Mouse (Mus musculus) midbrain, embryonic 14.5 days (tissue): Measurements from ENCODE around the gene B3galt6. TPM values are rescaled to one million over a fixed set of nuclear protein-coding genes. Genes with fewer than 3 reads are reported as not detected.
A peak's percentile ranks its signal among the peaks of the same experiment; 100 is the strongest.

ENCODE experiments used
- ATAC-seq: fragments of 200-750 bp; cut with Nextera tagmentation; 2 replicates; pipeline ENCODE4 v1.8.0; 2017; ENCODE audit warnings: moderate number of reproducible peaks, moderate library complexity; ENCODE audit not compliant: low FRiP score, low TSS enrichment
- DNase-seq: peaks from one replicate; pipeline ENCODE4 v3.0.0-alpha.2; 2015
- H3K27ac ChIP-seq: fragments of 300-500 bp; sonication (generic); replicated peaks from 2 replicates; pipeline ENCODE4 v1.5.1; 2014; ENCODE audit warnings: mild to moderate bottlenecking, low read depth, low read length, moderate library complexity
- H3K27me3 ChIP-seq: fragments of 300-500 bp; sonication (generic); 2 replicates; pipeline ENCODE4 v1.6.1; 2014; ENCODE audit warnings: low read length, control low read depth, mixed read lengths; ENCODE audit not compliant: control insufficient read depth, insufficient read depth
- H3K36me3 ChIP-seq: fragments of 300-500 bp; sonication (generic); 2 replicates; pipeline ENCODE4 v1.6.1; 2014; ENCODE audit warnings: low read length, control low read depth; ENCODE audit not compliant: control insufficient read depth, insufficient read depth
- H3K4me1 ChIP-seq: fragments of 300-500 bp; sonication (generic); 2 replicates; pipeline ENCODE4 v1.6.1; 2014; ENCODE audit warnings: mild to moderate bottlenecking, antibody characterized with exemption, low read length, control low read depth; ENCODE audit not compliant: control insufficient read depth, insufficient read depth
- H3K4me2 ChIP-seq: fragments of 300-500 bp; sonication (generic); 2 replicates; pipeline ENCODE4 v1.6.1; 2014; ENCODE audit warnings: mild to moderate bottlenecking, low read length, moderate library complexity
- H3K4me3 ChIP-seq: fragments of 300-500 bp; sonication (generic); replicated peaks from 2 replicates; pipeline ENCODE4 v1.5.1; 2014; ENCODE audit warnings: low read depth, low read length
- H3K9ac ChIP-seq: fragments of 300-500 bp; sonication (generic); replicated peaks from 2 replicates; pipeline ENCODE4 v1.6.1; 2014; ENCODE audit warnings: mild to moderate bottlenecking, low read length, moderate library complexity
- H3K9me3 ChIP-seq: fragments of 300-500 bp; sonication (generic); 2 replicates; pipeline ENCODE4 v1.6.1; 2016; ENCODE audit warnings: low read length, control low read depth, mixed read lengths; ENCODE audit not compliant: control insufficient read depth
- WGBS: fragments of 180-500 bp; shearing (Covaris S2); extraction: QIAGEN DNeasy Blood & Tissue Kit; methylation state at CpG from one replicate; pipeline ENCODE4 v1.1.7; 2014; 5-methylcytosine and 5-hydroxymethylcytosine counted together
- polyA plus RNA-seq: library from polyadenylated mRNA; unstranded; fragments of >200 nt; fragmentation: Nextera tagmentation; extraction: Ambion mirVana; gene quantifications from 2 replicates; pipeline ENCODE4 v1.2.1, GENCODE M21; 2014

B3galt6 gene
- polyA plus RNA-seq, 1 experiment from 2014 or later = 36.3 TPM

- DNase-seq (no peak), ATAC-seq (no peak)
- Histone ChIP-seq H3K9me3 (no peaks in the 10 kb centered on the region), H3K4me1 (no peaks in the 10 kb centered on the region), H3K4me3 (no peak overlapping the region), H3K36me3 (no peaks in the 10 kb centered on the region), H3K9ac (no peak overlapping the region), H3K27ac (no peak overlapping the region), H3K27me3 (no peaks in the 10 kb centered on the region), H3K4me2 (no peak overlapping the region)
- WGBS = 38% methylated on average over 6 of the region's 6 CpGs
Observed at GRCm38 (mm10) chr4:155972651-155973050, 19.8 kb downstream of the B3galt6 start.

- no peak overlapping the region for H3K27ac ChIP-seq
- H3K27me3 ChIP-seq = no peaks in the 10 kb centered on the region
- H3K9ac ChIP-seq = no peak overlapping the region
- peaks cover 11% of the 10 kb centered on the region; the same call in 1 of the 2 replicates for H3K36me3 ChIP-seq
- no peak for DNase-seq
- H3K4me1 ChIP-seq = no peaks in the 10 kb centered on the region
- whole genome bisulfite sequencing = 85% methylated on average over 5 of the region's 5 CpGs
- H3K9me3 ChIP-seq = no peaks in the 10 kb centered on the region
- H3K4me3 ChIP-seq = no peak overlapping the region
- H3K4me2 ChIP-seq = no peak overlapping the region
- ATAC-seq = no peak
Observed at GRCm38 (mm10) chr4:155970286-155970685, 22.2 kb downstream of the B3galt6 start.

DNA sequence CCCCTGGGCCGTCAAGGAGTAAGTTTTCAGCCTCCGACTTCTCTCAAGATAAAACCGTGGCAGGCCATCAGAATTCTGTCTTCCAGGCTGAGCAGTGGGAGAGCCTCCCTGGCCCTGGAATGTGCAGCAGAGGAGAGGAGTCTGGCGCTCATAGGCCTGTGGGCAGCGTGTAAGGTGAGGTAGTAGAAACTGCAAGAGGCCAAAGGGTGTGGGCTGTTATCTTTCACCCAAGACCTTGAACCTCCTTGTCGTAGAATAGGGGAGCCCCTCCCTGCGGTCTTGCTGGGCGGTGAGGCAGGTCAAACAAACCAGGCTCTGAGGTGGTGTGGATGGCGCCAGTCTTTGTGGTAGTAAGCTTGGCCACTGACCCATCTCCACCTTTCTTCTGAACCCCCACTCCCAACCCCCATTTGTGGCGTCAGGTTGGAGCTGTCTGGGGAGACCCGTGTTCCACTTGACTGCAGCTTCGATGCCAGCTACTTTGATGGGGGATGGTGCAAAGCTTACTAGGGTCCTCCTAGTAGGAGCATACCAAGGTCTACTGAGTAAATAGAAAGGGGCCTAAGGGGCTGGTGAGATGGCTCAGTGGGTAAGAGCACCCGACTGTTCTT, 23.3 kb downstream of the B3galt6 start:
- Histone ChIP-seq H3K27me3 (no peaks in the 10 kb centered on the region), H3K4me1 (no peaks in the 10 kb centered on the region), H3K36me3 (peaks cover 21% of the 10 kb centered on the region; the same call in 1 of the 2 replicates), H3K9me3 (no peaks in the 10 kb centered on the region), H3K27ac (no peak overlapping the region), H3K9ac (no peak overlapping the region), H3K4me2 (no peak overlapping the region), H3K4me3 (no peak overlapping the region)
- ATAC-seq = no peak
- WGBS = 83% methylated on average over 13 of the region's 13 CpGs
- DNase-seq = no peak

DNA sequence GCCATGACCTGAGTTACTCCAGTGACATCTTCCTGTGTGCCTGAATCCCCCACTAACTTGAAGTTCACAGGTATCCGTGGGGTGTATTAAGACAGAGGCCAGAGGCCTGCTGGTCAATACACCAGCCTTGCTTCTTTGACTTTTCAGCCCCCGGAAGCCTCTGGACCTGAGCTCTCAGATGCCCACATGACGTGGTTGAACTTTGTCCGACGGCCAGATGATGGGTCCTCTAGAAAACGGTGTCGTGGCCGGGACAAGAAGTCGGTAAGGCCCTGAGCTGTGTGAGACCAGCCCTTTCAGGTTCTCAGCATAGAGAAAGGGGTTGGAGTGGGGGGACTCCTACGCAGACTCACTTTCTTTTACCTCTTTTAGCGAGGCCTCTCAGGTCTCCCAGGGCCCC, 28.1 kb downstream of the B3galt6 start:
- Histone ChIP-seq H3K4me3 (no peak overlapping the region), H3K27me3 (no peaks in the 10 kb centered on the region), H3K4me2 (no peak overlapping the region), H3K27ac (no peak overlapping the region), H3K4me1 (peaks cover 13% of the 10 kb centered on the region; the same call in 1 of the 2 replicates), H3K36me3 (peaks cover 33% of the 10 kb centered on the region), H3K9me3 (no peaks in the 10 kb centered on the region), H3K9ac (no peak overlapping the region)
- 96% methylated on average over 11 of the region's 11 CpGs for WGBS
- DNase-seq = no peak
- no peak for ATAC-seq

- DNase-seq (no peak), ATAC-seq (no peak)
- H3K9me3 ChIP-seq = no peaks in the 10 kb centered on the region
- peaks cover 40% of the 10 kb centered on the region for H3K36me3 ChIP-seq
- H3K9ac ChIP-seq = peak overlapping the region; percentile 54; the same call in 1 of the 2 replicates
- peak overlapping the region; percentile 63 for H3K4me2 ChIP-seq
- peaks cover 13% of the 10 kb centered on the region; the same call in 1 of the 2 replicates for H3K4me1 ChIP-seq
- no peaks in the 10 kb centered on the region for H3K27me3 ChIP-seq
- H3K27ac ChIP-seq = no peak overlapping the region
- no peak overlapping the region for H3K4me3 ChIP-seq
- WGBS = 49% methylated on average over 7 of the region's 7 CpGs
Observed at GRCm38 (mm10) chr4:155963106-155963505, 29.3 kb downstream of the B3galt6 start.

DNA sequence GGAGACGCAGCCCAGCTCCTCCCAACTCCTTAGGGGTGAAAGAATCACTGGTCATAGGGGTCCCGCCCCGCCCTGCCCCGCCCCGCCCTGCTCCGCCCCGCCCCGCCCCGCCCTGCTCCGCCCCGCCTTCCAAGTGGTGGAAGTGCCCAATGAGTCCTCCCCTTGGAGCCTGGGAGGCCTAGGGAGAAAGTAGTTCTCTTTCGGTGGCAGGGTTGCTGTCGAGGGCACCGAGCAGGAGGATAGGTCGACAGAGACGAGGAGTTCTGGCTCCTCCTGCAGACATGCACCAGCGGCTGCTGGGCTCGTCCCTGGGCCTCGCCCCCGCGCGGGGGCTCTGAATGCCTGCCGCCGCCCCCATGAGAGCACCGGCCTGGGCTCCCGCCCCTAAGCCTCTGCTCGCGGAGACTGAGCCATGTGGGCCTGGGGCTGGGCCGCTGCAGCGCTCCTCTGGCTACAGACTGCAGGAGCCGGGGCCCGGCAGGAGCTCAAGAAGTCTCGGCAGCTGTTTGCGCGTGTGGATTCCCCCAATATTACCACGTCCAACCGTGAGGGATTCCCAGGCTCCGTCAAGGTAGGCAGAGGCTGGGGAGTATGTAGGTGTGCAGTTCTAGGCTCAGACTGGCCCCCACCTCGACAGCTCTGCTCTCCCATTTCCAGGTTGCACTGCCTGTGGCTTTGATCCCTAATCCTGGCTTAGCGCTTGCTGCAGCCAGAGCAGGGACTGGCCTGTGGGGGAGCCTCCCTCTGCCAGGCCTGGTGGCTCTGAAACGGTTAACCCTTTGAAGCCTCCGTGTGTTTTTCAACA, 30.1 kb downstream of the B3galt6 start, which contains the start of gene C1qtnf12:
Gene C1qtnf12 (plus strand): TSS at position 152 of the 805 bp plus-strand sequence.
- Histone ChIP-seq H3K4me1 (peaks cover 13% of the 10 kb centered on the region; the same call in 1 of the 2 replicates), H3K27ac (0 out of 2 replicates have a peak within 1 kb of the TSS, but pooled peaks have one; percentile 32), H3K4me3 (peak within 1 kb of the TSS; percentile 33), H3K9ac (peak within 1 kb of the TSS; percentile 54; the same call in 1 of the 2 replicates), H3K4me2 (peak within 1 kb of the TSS; percentile 63), H3K36me3 (peaks cover 47% of the 10 kb centered on the region), H3K27me3 (no peaks in the 10 kb centered on the region), H3K9me3 (no peaks in the 10 kb centered on the region)
- DNase-seq = peak; percentile 49
- WGBS = 1% methylated on average over 38 of the region's 42 CpGs
- peak; percentile 62 for ATAC-seq

- H3K9ac ChIP-seq = no peak overlapping the region
- no peaks in the 10 kb centered on the region for H3K9me3 ChIP-seq
- H3K36me3 ChIP-seq = peaks cover 57% of the 10 kb centered on the region
- H3K27me3 ChIP-seq = no peaks in the 10 kb centered on the region
- no peak overlapping the region for H3K4me3 ChIP-seq
- WGBS = 7% methylated on average over 5 of the region's 5 CpGs
- DNase-seq = peak; percentile 91
- no peak overlapping the region for H3K4me2 ChIP-seq
- ATAC-seq = 0 out of 2 replicates have a peak, but pooled peaks have one; percentile 53
- H3K4me1 ChIP-seq = peaks cover 13% of the 10 kb centered on the region; the same call in 1 of the 2 replicates
- H3K27ac ChIP-seq = no peak overlapping the region
Observed at GRCm38 (mm10) chr4:155959275-155959674, 33.2 kb downstream of the B3galt6 start.

- H3K4me3 ChIP-seq = no peak overlapping the region
- DNase-seq (no peak), ATAC-seq (no peak)
- H3K27me3 ChIP-seq = no peaks in the 10 kb centered on the region
- no peaks in the 10 kb centered on the region for H3K4me1 ChIP-seq
- H3K9ac ChIP-seq = no peak overlapping the region
- peaks cover 83% of the 10 kb centered on the region for H3K36me3 ChIP-seq
- H3K4me2 ChIP-seq = no peak overlapping the region
- no peak overlapping the region for H3K27ac ChIP-seq
- no peaks in the 10 kb centered on the region for H3K9me3 ChIP-seq
- WGBS = 95% methylated on average over 6 of the region's 6 CpGs
Observed at GRCm38 (mm10) chr4:155955491-155955890, 37.0 kb downstream of the B3galt6 start.
